Mouse (Mus musculus): ENCODE data around the gene Rspry1.

GRCm38 (mm10) chr8:94678582-94678981 is 76.8 kb downstream of the Rspry1 start:
- TF ChIP-seq CTCF (conservative IDR thresholded peaks at IDR 0.05; ENCODE audit: low read length) = no peak
- TF ChIP-seq NANOG (IDR thresholded peaks at IDR 0.05; ENCODE audit: borderline replicate concordance, low read length) = no peak
